Mouse (Mus musculus): ENCODE measurements around the gene Tsg101. TPM values are rescaled to one million over a fixed set of nuclear protein-coding genes. Genes with fewer than 3 reads are reported as not detected.

Gene Tsg101
- polyA plus RNA-seq, 1 experiment from 2014 or later, result 545 TPM

GRCm38 (mm10) chr7:46857436-46857835, 62.3 kb downstream of the Tsg101 start:
- Histone ChIP-seq H3K9me3 (replicated peaks; ENCODE audit: control insufficient read depth, low read length) (no peaks in the 10 kb centered on the region), H3K4me1 (ENCODE audit: control insufficient read depth, insufficient read depth, low read length) (no peaks in the 10 kb centered on the region), H3K4me3 (ENCODE audit: low read depth, low read length) (no peak overlapping the region), H3K27ac (ENCODE audit: low read depth, low read length) (no peak overlapping the region), H3K36me3 (ENCODE audit: control insufficient read depth, insufficient read depth, low read length) (peaks cover 34% of the 10 kb centered on the region), H3K4me2 (ENCODE audit: low read length) (no peak overlapping the region), H3K9ac (ENCODE audit: low read length) (no peak overlapping the region), H3K27me3 (replicated peaks; ENCODE audit: control insufficient read depth, insufficient read depth, low read length) (no peaks in the 10 kb centered on the region)
- WGBS, result 82% methylated on average over 9 of the region's 9 CpGs
- DNase-seq (ENCODE audit: low spot score) (no peak), ATAC-seq (no peak)

DNA sequence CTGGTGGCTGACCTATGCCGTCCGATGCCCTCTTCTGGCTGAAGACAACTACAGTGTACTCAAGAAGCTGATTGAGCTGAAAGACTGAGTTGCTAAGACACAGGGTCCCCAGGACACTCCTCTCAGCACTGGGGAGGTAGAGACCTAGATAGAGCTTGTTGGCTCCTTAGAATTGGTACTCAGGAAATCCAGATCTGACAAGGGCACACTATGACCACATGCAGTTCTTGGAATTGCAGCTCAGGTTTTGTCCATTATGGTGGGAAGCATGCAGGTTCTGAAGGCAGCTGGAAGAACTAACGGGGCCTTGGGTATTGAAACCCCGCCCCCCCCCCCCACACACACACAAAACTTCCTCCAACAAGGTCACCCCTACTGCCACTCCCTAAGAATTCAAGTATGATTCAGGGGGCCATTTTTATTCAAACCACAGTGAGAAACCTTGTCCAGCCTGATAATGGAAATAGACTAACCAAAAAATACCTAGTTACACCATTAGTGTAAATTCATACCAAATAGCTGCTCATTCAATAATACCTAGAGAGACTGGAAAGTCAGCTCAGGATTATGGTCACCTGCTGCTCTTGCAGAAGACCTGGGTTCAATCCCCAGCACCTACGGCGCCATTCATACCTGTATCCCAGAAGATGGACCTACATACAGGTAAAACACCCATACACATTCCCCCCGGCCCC, 63.8 kb downstream of the Tsg101 start:
- Histone ChIP-seq H3K36me3 (ENCODE audit: control insufficient read depth, insufficient read depth, low read length) (peaks cover 48% of the 10 kb centered on the region), H3K4me3 (ENCODE audit: low read depth, low read length) (no peak overlapping the region), H3K9me3 (replicated peaks; ENCODE audit: control insufficient read depth, low read length) (no peaks in the 10 kb centered on the region), H3K27ac (ENCODE audit: low read depth, low read length) (no peak overlapping the region), H3K4me2 (ENCODE audit: low read length) (no peak overlapping the region), H3K4me1 (ENCODE audit: control insufficient read depth, insufficient read depth, low read length) (no peaks in the 10 kb centered on the region), H3K9ac (ENCODE audit: low read length) (no peak overlapping the region), H3K27me3 (replicated peaks; ENCODE audit: control insufficient read depth, insufficient read depth, low read length) (no peaks in the 10 kb centered on the region)
- 68% methylated on average over 7 of the region's 7 CpGs for WGBS
- ATAC-seq, result no peak
- no peak for DNase-seq (ENCODE audit: low spot score)

DNA sequence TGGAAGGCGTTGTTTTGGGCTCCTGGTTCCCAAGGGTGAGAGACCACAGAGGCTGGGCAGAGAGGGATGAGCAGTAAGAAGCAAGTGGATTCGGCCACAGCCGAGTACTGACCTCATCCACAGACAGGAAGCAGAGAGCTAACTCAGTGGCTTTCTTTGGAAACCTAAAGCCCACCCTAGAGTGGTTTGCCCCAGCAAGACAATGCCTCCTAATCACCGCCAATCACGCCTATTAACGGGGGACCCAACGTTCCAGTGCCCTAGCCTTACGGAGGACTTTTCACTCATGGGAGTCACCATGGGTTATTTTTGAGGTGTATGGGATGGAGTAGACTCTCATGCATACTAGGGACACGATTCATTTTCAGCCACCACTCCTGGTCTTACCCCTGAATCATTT, 66.4 kb downstream of the Tsg101 start:
- no peak for DNase-seq (ENCODE audit: low spot score)
- H3K9ac ChIP-seq (ENCODE audit: low read length), result no peak overlapping the region

GRCm38 (mm10) chr7:46852666-46853065, 67.1 kb downstream of the Tsg101 start:
- Histone ChIP-seq H3K27me3 (replicated peaks; ENCODE audit: control insufficient read depth, insufficient read depth, low read length) (no peaks in the 10 kb centered on the region), H3K4me2 (ENCODE audit: low read length) (no peak overlapping the region), H3K27ac (ENCODE audit: low read depth, low read length) (no peak overlapping the region), H3K4me3 (ENCODE audit: low read depth, low read length) (no peak overlapping the region), H3K9me3 (replicated peaks; ENCODE audit: control insufficient read depth, low read length) (no peaks in the 10 kb centered on the region), H3K4me1 (ENCODE audit: control insufficient read depth, insufficient read depth, low read length) (no peaks in the 10 kb centered on the region), H3K9ac (ENCODE audit: low read length) (no peak overlapping the region), H3K36me3 (ENCODE audit: control insufficient read depth, insufficient read depth, low read length) (peaks cover 79% of the 10 kb centered on the region)
- ATAC-seq, result no peak
- 95% methylated on average over 1 of the region's 1 CpGs for WGBS
- no peak for DNase-seq (ENCODE audit: low spot score)

More for the DNA sequence above, 66.4 kb downstream of the Tsg101 start:
- no peak overlapping the region for H3K27ac ChIP-seq (ENCODE audit: low read depth, low read length)
- peaks cover 74% of the 10 kb centered on the region for H3K36me3 ChIP-seq (ENCODE audit: control insufficient read depth, insufficient read depth, low read length)
- H3K27me3 ChIP-seq (replicated peaks; ENCODE audit: control insufficient read depth, insufficient read depth, low read length), result no peaks in the 10 kb centered on the region
- H3K9me3 ChIP-seq (replicated peaks; ENCODE audit: control insufficient read depth, low read length), result no peaks in the 10 kb centered on the region
- H3K4me1 ChIP-seq (ENCODE audit: control insufficient read depth, insufficient read depth, low read length), result no peaks in the 10 kb centered on the region
- no peak overlapping the region for H3K4me3 ChIP-seq (ENCODE audit: low read depth, low read length)
- H3K4me2 ChIP-seq (ENCODE audit: low read length), result no peak overlapping the region
- WGBS, result 82% methylated on average over 9 of the region's 9 CpGs
- no peak for ATAC-seq

DNA sequence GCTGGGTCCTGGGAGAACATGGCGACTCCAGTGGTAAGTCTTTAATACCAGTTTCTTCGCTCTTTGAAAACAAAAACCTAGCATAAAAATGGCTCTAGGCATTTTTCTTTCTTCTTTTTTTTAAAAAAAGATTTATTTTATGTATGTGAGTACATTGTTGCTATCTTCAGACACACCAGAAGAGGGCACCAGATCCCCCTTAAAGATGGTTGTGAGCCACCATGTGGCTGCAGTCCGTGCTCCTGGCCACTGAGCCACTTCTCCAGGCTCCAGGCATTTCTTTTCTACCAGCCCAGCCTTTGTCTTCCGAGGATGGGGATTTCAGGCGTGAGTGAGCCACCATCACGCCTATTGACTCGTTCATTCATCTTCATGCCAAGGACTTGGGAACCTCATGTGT, 68.7 kb downstream of the Tsg101 start:
- DNase-seq (ENCODE audit: low spot score), result no peak
- H3K36me3 ChIP-seq (ENCODE audit: control insufficient read depth, insufficient read depth, low read length), result peaks cover 76% of the 10 kb centered on the region
- H3K9ac ChIP-seq (ENCODE audit: low read length), result no peak overlapping the region
- H3K4me1 ChIP-seq (ENCODE audit: control insufficient read depth, insufficient read depth, low read length), result no peaks in the 10 kb centered on the region; the same call in 1 of the 2 replicates
- WGBS, result 55% methylated on average over 7 of the region's 7 CpGs
- ATAC-seq, result no peak
- no peaks in the 10 kb centered on the region for H3K9me3 ChIP-seq (replicated peaks; ENCODE audit: control insufficient read depth, low read length)
- no peak overlapping the region for H3K27ac ChIP-seq (ENCODE audit: low read depth, low read length)
- H3K27me3 ChIP-seq (replicated peaks; ENCODE audit: control insufficient read depth, insufficient read depth, low read length), result no peaks in the 10 kb centered on the region
- H3K4me2 ChIP-seq (ENCODE audit: low read length), result no peak overlapping the region
- no peak overlapping the region for H3K4me3 ChIP-seq (ENCODE audit: low read depth, low read length)

DNA sequence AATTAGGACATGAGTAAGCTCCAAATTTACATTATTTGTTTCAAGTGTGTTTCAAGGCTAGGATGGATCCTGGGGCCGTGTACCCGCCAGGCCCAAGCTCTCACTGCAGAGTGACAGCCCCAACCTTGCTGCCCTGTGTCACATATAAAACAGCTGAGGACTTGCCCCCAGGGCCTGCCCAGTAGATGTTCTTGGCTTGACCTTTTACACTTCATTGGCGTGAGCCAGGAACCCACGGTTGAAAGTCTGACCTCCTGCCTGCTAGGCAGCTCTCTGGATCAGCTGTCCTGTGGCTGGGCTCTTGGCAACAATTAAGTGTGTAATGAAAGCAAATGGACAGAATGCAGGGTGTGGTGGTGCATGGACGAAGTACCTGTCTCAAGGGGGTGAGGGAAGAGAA, 70.5 kb downstream of the Tsg101 start:
- WGBS, result 87% methylated on average over 5 of the region's 5 CpGs
- Histone ChIP-seq H3K9ac (ENCODE audit: low read length) (no peak overlapping the region), H3K27ac (ENCODE audit: low read depth, low read length) (no peak overlapping the region), H3K9me3 (replicated peaks; ENCODE audit: control insufficient read depth, low read length) (no peaks in the 10 kb centered on the region), H3K27me3 (replicated peaks; ENCODE audit: control insufficient read depth, insufficient read depth, low read length) (no peaks in the 10 kb centered on the region), H3K4me3 (ENCODE audit: low read depth, low read length) (no peak overlapping the region), H3K36me3 (ENCODE audit: control insufficient read depth, insufficient read depth, low read length) (peaks cover 65% of the 10 kb centered on the region), H3K4me1 (ENCODE audit: control insufficient read depth, insufficient read depth, low read length) (no peaks in the 10 kb centered on the region; the same call in 1 of the 2 replicates), H3K4me2 (ENCODE audit: low read length) (no peak overlapping the region)
- no peak for DNase-seq (ENCODE audit: low spot score)
- ATAC-seq, result no peak

- WGBS, result 2% methylated on average over 28 of the region's 28 CpGs
- no peaks in the 10 kb centered on the region for H3K27me3 ChIP-seq (replicated peaks; ENCODE audit: control insufficient read depth, insufficient read depth, low read length)
- ATAC-seq (peak; percentile 54), DNase-seq (ENCODE audit: low spot score) (peak; percentile 85)
- peak overlapping the region; percentile 72 for H3K4me3 ChIP-seq (ENCODE audit: low read depth, low read length)
- H3K27ac ChIP-seq (ENCODE audit: low read depth, low read length), result peak overlapping the region; percentile 78; the same call in 1 of the 2 replicates
- no peaks in the 10 kb centered on the region; the same call in 1 of the 2 replicates for H3K4me1 ChIP-seq (ENCODE audit: control insufficient read depth, insufficient read depth, low read length)
- no peaks in the 10 kb centered on the region for H3K9me3 ChIP-seq (replicated peaks; ENCODE audit: control insufficient read depth, low read length)
- peak overlapping the region; percentile 89 for H3K9ac ChIP-seq (ENCODE audit: low read length)
- peaks cover 39% of the 10 kb centered on the region for H3K36me3 ChIP-seq (ENCODE audit: control insufficient read depth, insufficient read depth, low read length)
- H3K4me2 ChIP-seq (ENCODE audit: low read length), result peak overlapping the region; percentile 84
Observed at GRCm38 (mm10) chr7:46846486-46847244, 73.1 kb downstream of the Tsg101 start.

DNA sequence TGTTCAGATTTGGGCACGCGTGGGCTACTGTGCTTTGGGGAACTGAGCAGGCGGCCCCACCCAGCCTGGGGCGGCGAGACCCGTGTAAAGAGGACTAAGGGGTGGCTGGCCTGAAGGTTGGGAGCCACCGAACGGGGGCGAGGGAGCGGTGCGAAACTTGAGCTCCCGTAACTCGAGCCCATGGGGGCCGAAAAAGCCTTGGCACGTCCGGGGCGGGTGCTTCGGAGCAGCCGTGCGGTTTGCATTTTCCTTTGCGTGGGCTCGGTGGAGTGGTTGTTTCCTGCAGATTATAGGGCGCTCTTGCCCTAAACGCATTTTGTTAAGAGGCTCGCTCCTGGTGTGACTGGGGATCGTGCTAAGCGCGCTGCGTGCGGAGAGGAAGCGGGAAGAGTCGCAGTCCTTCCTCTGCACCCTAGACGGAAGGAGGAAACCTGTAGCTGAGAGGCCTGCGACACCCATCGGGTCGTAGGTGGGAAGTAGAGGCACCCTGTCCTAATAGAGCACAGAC, 73.7 kb downstream of the Tsg101 start:
- H3K9ac ChIP-seq (ENCODE audit: low read length), result peak overlapping the region; percentile 89
- H3K4me1 ChIP-seq (ENCODE audit: control insufficient read depth, insufficient read depth, low read length), result no peaks in the 10 kb centered on the region; the same call in 1 of the 2 replicates
- peak overlapping the region; percentile 72 for H3K4me3 ChIP-seq (ENCODE audit: low read depth, low read length)
- no peaks in the 10 kb centered on the region for H3K9me3 ChIP-seq (replicated peaks; ENCODE audit: control insufficient read depth, low read length)
- H3K36me3 ChIP-seq (ENCODE audit: control insufficient read depth, insufficient read depth, low read length), result peaks cover 33% of the 10 kb centered on the region
- H3K4me2 ChIP-seq (ENCODE audit: low read length), result peak overlapping the region; percentile 84
- under 1% methylated on average over 36 of the region's 36 CpGs for WGBS
- peak; percentile 17 for ATAC-seq
- H3K27me3 ChIP-seq (replicated peaks; ENCODE audit: control insufficient read depth, insufficient read depth, low read length), result no peaks in the 10 kb centered on the region
- DNase-seq (ENCODE audit: low spot score), result peak; percentile 41
- H3K27ac ChIP-seq (ENCODE audit: low read depth, low read length), result peak overlapping the region; percentile 78
